Mouse (Mus musculus): ENCODE data around the gene Dcaf5. TPM values are rescaled to one million over a fixed set of nuclear protein-coding genes. Genes with fewer than 3 reads are reported as not detected.

The Dcaf5 gene
- total RNA-seq, 2 experiments from 2014 or later, result 47.7 to 48.6 TPM

DNA sequence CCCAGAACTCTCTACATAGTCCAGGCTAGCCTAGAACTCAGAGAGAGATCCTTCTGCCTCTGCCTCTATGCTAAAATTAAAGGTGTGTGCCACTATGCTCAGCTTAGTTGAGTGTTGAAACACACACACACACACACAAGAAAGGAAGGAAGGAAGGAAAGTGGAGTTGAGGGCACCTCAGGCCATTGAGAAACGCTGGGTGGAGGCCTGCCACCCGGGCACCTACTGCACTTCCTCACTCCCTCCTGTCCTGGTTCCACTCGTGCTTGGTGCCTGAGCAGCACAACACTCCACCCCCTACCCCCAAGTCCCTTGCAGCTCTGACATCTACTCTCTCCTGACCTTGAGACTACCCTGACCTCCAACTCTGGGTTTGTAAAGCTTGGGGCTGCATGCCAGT, 146.7 kb downstream of the Dcaf5 start:
- no peak for DNase-seq (ENCODE audit: low spot score in 2 of 2)

DNA sequence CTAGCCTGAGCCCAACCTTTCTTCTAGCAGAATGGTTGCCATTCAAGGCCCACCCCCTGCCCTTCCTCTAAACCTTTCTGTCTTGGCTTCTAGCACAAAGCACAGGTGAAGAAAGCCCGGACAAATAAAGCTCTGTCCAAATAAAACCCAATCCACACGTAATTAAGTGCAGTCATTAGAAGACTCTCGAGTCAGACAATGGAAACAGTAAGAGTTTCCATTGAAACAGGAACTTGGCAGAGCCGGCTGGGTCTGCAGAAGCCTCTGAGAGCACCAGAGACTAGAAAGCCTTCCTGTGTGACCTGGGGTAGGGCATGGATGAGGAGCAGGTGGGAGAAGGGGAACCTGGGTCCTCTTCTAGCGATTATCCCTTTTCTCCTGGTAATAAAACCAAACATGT, 150.5 kb downstream of the Dcaf5 start:
- DNase-seq (ENCODE audit: low spot score in 2 of 2), result no peak

Small RNAs within 50 kb of the gene (microRNA-seq; reads per million reads assigned to microRNA genes)
- gene Mir1843a, result 172 reads per million, percentile 53 among the genes with 10 or more reads in this experiment

Other genes starting within 250 kb of the Dcaf5 start
- 10 to 100 TPM; 59.3 to 80.6 TPM for gene Actn1, start 176.2 kb downstream of the Dcaf5 start, total RNA-seq (2021)
- gene Exd2, start 26.5 kb upstream of the Dcaf5 start, total RNA-seq (2021), result 10 to 100 TPM; 19.9 to 22.3 TPM
- 10 to 100 TPM; 22.4 to 23.1 TPM for gene Galnt16, start 81.7 kb upstream of the Dcaf5 start, total RNA-seq (2021)
- gene Slc39a9, start 207.3 kb upstream of the Dcaf5 start, total RNA-seq (2021), result 10 to 100 TPM; 43.2 to 47.9 TPM
- gene Erh, start 207.7 kb upstream of the Dcaf5 start, total RNA-seq (2021), result 10 to 100 TPM; 89.2 to 96.4 TPM